Mouse (Mus musculus) bone marrow, adult 2 months (tissue): ENCODE measurements at regions not wholly inside any gene's neighbourhood (a gene's known extent, or its start where the extent isn't known, plus 50 kb on each side); places are given as distances from the start of the nearest gene placed in this dataset.

ENCODE experiments used
- CTCF ChIP-seq: fragments of 200-500 bp; IDR thresholded peaks from 2 replicates; pipeline ENCODE4 v1.5.1; 2011; ENCODE audit warnings: low read length, control low read depth; ENCODE audit not compliant: control insufficient read depth, insufficient read depth
- POLR2A ChIP-seq: fragments of 200-500 bp; IDR thresholded peaks from 2 replicates; pipeline ENCODE4 v1.6.1; 2011; ENCODE audit warnings: low read depth, mild to moderate bottlenecking, control low read depth, low read length, borderline replicate concordance; ENCODE audit not compliant: control insufficient read depth

- no peak for TF ChIP-seq CTCF
- no peak for TF ChIP-seq POLR2A
Observed at GRCm38 (mm10) chr15:62131686-62132085, 1208.9 kb upstream of the A1bg start.
